Mouse (Mus musculus) A20 (cell line): ENCODE data around the gene Fbxl5.

Source experiments
- DNase-seq: peaks from one replicate; pipeline ENCODE4 v3.0.0-alpha.2; 2011; ENCODE audit warnings: low read depth, low spot score

Fbxl5 gene

DNA sequence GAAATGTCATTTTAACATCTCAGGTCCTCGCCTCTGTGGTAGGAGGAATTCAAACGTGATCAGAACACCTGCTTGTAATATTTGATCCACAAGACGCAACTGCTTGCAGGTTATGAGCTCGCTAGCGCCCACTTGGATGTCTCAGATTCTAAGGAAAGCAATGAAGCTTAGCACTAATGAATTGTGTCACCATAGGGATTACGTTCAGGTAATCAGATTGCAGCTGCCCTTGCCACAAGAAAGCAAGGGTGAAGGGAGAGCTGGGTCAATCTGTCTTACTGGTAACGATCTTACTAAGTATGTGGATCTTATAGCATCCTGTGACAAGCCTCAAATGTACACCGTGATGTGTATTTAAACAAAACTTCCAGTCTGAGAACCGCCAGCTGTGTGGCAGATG, 5.9 kb upstream of the Fbxl5 start:
- no peak for DNase-seq

DNA sequence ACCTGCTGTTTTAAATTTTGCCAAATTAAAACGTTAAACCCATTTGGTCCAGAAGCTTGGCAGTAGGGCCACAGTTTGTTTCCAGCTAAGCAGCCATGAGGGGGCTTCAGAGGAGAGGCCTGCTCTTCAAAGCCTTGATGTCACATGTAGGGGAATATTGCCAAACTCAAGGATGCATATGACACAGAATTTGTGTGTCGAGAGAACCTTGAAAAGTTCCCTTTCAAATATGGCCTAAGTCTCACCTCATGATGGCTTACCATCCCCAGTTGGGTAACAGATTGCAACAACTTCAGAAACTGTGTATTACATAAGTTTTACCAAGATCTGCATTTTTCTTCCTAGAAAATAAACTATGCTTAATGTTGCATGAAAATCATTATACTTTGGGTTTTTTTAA, 5.4 kb upstream of the Fbxl5 start:
- no peak for DNase-seq

DNA sequence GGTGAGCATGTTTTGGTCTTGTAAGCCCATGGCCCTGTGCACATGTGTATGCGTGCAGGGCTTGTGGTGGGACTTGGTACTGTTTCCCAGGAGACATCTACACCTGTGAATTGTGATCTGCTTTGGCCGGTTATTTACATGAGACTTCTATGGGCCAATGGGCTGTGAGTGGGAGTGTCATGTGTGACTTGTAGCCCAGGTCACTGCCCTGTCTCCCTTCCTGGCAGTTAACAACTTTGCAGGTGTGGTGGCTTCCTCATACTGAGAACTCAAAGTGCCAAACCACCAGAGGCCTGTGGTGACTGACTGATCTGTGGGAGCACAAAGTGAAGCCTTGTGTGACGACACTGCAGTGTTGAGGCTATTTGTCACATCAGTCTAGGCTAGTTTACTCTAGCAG, 3.1 kb upstream of the Fbxl5 start:
- DNase-seq, result peak; percentile 81

DNA sequence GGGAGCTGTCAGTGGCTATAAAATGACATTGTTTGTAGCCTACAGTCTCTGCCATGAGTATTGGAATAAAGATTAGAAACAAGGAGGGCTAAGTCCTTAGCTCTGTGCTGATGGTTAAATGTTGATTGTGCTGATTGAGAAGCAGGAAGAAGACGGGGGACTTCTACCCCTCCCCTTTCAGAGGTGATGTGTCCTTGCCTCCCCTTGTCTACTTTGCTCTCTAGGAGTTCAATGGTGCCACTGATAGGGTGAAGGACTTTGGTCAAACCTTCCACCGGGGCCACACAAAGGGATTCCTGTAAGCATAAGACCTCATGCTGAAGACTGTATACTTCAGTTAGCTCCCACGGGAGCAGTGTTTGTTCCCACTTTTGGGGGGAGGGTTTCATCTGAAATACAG, 1.4 kb upstream of the Fbxl5 start:
- DNase-seq, result no peak

DNA sequence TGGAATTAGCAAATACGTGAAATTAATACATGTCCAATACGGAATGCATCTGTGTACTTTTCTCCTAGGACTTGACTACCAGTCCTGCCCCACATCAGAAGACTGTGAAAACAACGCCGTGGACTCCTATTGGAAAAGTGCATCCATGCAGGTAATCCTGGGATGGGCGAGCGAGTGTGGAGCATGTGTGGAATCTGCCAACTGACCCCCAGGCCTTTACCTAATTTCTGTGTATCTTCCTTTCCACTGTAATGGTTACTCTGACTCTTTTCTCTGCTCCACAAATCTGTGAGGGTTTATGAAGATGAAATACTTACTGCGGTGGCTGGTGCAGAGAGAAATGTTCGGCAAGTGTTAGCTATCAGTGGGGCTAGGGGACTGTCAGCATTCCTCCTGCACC, 761 bp upstream of the Fbxl5 start:
- DNase-seq, result no peak

DNA sequence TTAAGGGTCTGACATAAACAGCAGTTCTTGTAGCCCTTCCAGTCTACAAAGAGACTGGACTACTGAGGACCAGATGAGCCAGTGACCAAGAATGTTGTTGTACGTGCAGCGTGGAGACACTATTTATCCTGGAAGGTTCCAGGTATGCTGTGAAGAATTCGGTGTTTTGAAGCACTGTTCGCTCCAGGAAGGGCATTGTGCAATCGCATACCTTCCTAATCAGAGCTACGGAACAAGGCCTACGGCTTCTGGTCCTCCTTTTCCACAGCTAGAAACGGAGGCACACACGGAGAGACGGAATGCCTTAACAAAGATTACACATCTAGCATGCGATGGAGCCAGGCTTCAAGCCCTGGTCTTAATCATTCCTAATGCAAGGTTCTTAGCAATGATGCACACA, 653 bp downstream of the Fbxl5 start:
- no peak for DNase-seq

DNA sequence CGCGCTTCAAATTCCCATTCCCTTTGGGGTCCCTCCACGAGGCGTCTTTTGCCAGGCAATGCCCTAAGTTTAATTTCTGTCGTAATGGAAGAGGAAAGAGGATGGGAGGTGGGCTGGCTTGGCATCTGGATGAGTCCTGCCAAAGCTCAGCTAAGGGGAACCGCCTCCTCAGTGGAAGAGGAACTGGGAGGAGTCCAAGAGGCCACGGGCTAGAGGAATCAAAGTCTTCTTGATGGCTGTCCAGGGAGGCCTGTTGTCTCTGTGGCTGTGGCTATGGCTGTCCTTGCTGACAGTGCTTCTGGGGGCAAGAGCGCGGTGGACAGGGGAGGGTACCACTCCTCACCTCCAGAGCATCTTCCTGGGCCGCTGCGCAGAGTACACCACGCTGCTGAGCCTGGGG, 2.7 kb downstream of the Fbxl5 start, which contains the start of gene Bst1:
Bst1 (plus strand) TSS at position 191 of the 400 bp plus-strand sequence.
- no peak for DNase-seq

DNA sequence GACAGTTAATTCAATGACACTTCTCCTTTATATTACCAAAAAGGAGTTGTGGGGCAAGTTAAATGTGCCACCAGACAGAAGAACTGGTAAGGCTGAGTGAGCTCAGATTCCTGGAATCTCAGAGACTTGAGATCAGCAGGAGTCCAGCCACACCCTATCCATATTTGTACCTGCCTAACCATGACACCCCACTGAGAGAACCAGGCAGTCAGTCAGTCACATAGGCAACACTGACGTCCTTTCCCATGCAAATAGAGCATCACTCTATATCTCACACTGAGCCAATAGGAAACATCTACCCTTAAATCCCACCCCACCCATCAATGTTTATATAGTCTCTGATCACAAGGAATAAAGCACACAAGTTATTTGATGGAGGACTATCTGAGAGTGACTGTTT, 5.7 kb downstream of the Fbxl5 start:
- DNase-seq, result no peak

DNA sequence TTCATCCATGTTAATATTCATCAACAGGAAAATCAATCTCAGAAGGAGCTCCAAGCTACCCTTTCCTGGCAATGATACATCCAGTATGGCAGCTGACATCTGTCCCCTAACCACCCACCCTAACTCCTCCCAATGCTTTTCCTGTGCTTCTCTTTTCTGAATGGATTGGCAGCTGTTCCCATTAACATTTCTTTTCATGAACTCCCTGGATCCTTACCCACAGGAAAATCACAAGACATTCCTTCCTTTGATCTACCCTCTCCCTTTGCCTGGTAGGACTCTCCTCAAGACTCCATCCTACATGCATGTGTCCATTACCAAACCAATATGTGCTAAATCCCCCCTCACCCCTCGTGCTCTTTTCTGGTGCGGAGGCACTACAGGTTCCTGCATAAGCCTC, 6.9 kb downstream of the Fbxl5 start:
- no peak for DNase-seq

DNA sequence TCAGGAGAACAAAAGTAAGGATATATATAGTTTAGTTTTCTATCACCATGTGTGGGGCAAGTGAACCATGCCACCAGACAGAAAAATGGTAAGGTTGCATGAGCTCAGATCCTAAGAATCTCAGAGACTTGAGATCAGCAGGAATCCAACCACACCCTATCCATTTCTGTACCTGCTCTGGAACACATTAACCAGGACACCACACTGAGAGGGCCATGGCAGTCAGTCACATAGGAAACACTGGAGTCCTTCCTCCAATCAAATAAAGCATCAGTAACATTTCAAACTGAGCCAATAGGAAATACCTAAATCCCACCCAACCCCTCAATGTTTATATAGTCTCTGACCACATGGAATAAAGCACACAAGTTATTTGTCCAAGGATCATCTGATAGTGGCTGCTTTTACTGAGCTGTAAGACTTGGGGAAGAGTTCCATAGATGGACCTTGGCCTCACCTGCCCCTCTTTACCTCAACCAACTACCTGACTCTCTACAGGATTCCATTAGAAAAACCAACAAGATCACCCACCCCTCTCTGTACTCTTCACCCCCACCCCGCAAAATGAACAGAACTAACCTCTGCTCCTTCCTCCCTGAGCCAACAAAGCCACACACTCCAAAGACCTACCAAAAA, 10.9 kb downstream of the Fbxl5 start:
- DNase-seq, result no peak

DNA sequence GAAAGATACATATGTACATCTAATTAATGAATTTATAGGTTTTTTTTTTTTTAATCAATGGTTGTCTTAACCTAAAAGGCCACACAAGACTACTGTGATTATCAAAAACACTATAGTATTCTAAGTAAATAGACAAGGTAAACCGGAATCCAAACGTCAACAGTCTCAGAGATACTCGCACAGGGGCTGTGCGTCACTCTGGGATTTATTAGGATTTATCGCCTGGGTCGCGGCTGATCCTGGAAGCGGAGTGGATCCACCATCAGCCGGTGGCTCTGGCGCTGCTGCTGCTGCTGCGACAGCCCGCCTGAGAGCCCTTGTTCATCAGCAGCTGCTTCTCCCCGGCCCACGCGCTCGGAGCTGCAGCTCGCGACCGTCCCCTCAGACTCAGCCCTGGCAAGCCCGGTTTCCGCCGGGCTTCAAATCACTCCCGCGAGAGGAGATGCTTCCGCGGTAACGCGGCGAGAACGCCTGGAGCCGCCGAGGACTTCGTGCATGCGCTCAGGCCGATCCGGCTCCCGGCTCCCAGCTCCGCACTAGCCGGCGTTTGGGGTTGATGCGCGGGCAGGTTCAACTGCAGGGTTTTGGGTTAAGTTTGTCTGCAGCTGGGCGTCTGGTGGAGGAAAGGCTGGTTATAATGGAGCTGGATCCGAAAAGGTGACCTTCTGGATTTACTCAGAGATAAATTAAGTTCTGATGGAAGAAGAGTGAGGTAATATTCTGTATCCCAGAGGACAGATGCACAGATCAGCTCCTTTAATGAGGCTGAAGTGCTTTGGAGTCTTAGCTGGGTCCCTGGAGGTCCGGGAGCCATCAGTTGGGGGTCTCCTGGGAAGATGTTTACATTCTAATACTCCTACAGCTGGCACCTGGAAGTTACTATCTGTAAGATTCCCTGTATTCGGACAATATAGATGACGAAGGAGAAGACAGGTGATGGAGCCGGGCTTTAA, 13.4 kb downstream of the Fbxl5 start:
- DNase-seq, result no peak

DNA sequence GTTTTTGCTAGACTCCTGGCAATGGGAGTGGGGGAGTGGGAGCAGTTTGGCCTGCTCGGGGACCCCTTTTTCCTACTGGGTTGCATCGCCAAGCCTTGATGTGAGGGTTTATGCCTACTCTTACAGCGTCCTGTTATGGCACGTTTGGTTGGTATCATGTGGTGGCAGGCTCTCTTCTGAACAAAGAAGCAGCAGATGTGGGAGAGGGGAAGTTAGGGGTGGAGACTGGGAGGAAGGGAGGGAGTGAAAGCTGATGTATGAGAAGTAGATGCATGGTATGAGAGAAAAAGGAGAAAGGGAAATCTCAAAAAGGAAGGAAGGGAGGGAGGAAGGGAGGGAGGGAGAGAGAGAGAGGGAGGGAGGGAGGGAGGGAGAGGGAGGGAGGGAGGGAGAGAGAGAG, 14.5 kb downstream of the Fbxl5 start:
- no peak for DNase-seq

DNA sequence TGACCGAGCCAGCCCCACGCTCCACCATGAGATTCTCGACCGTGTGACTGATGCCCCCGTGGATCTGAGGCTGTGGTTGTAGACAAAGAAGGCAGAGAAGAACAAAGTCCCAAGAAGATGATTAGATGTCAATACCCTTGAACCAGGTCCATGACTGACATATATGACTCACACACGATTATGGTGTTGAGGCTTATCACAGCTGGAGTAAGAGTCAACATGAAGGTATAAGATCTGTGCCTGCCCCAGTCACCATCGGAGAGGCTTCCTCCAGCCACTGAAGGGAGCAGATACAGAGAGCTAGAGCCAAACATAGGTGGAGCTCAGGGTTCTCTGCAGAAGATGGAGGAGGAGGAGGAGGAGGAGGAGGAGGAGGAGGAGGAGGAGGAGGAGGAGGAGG, 15.1 kb downstream of the Fbxl5 start:
- no peak for DNase-seq

DNA sequence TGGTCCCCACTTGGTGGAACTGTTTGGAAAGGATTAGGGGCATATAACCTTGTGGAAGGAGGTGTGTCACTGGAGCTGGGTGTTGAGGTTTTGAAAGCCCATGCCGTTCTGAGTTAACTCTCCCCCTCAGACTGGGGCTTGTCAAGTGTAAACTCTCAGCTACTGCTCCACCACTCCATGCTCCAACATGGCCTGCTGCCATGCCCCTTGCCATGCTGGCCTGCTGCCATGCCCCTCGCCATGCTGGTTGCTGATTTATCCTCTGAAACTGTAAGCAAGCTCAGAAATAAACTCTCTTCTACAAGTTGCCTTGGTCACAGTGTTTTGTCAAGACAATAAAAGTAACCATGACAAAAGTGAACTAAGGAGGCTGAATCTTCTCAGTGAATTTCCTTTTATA, 16.0 kb downstream of the Fbxl5 start:
- no peak for DNase-seq

DNA sequence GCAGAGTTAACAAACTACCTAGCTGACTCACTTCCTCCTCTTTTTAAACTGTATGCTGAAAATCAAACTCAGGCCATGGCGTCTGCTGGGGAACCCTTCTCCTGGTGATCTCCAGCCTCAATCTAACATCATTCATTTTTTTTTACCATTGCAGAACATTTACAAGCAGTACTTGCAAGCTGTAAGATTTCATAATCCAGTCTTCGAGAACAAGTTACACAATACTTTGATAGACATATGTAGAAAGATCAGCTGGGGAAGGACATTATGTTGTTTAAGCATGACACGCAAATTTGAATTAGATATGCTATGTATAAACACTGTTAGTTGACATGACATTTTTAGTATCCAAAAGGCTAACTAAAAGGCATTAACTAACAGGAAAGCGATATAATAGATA, 19.6 kb downstream of the Fbxl5 start:
- no peak for DNase-seq

DNA sequence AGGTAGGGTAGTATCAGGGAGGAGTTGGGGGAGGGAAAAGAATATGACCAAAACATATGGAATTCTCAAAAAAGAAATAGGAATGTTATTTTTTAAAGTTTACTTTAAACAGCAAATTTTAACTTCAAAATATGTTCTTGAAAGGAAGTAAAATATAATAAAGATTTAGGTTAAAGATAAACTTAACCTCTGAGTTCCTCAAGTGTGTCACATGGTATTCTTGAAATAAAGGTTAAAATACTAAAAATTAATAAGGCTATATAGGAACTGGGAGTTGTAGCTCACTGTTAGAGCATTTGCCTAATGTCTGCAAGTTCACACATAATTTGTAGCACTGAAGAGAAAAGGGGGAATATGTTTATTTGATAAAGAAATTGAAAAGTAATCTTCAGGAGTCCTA, 20.2 kb downstream of the Fbxl5 start:
- DNase-seq, result no peak

DNA sequence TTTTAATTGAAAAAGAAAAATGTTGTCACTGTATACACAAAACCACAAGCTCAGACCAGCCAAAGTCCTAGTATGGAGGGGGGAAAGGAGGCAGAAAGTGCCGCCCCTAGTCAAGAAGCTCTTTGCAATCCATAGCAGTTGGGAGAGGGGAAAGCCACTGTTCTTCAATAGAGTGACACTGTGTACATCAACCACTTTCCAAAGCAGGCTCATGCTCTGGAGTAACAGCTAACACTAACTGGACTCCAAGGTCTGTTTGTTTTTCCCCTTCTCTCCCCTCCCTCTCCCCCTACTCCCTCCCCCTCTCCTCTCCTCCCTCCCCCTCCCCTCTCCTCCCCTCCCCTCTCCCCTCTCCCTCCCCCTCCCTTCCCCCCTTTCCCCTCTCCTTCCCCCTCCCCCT, 20.7 kb downstream of the Fbxl5 start:
- DNase-seq, result no peak

DNA sequence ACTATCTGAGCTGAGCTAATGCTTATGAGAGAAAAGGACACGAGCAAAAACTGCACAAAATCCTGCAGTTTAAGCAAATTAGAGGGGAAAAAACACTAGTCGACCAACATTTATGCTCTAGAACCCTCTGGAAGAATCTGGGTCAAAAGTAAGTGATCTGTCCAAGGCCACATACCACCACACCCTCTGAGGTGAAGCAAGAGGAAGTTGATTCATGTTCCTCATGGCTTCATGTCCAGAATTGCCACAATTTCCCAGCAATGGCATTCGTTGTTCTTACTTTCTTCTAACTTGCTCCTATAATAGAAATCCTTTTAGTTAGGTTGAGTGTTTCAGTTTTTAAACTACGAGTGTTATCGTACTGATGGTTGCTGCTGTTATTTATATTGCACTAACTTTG, 21.9 kb downstream of the Fbxl5 start:
- DNase-seq, result no peak

DNA sequence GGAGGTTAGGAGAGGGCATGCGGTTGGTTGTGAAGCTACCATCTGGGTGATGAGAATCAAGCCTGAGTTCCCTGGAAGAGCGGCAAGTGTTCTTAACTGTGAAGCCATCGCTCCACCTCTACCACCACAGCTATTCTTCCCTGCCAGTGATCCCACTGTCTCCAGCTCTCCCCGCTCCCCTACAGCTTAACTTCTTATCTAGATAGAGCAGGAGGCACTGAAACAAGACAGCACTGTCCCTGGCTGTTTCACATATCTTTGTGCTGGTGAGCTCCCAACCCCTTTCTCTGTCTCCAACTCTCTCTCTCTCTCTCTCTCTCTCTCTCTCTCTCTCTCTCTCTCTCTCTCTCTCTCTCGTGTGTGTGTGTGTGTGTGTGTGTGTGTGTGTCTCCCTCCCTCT, 29.1 kb downstream of the Fbxl5 start:
- no peak for DNase-seq

DNA sequence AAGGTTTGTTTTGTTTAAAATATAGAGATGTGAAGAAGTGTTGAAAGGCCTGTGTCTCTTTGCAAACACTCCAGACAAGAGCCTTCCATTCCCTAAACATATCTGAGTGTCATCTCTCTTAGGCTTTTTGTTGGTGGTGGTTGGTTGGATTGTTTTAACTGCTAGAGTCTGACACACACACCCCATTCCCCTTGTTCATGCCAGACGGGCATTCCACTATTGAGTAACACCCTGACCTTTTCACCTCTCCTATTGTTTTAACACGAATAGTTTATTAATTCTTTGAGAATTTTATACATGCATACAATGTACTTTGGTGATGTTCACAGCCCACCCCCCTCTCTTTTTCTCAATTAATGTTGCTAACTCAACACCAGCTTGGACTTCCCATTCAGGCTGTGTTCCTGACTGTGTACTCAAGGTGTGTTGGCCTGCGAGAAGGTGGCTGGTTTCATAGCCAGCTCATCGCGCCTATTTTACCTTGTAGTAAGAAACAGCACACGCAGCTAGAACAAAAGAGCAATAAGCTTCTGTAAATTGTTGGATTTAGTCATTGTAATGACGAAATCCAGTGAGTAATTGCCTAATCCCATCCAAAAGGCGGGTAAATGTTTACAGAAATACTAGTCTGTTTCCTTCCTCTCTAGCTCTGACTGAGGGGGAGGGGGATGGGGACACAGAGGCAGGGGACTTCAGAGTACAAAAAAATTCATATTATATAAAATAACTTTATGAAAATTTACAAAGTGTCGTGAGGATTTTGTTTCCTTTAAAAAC, 33.3 kb downstream of the Fbxl5 start:
- DNase-seq, result no peak

DNA sequence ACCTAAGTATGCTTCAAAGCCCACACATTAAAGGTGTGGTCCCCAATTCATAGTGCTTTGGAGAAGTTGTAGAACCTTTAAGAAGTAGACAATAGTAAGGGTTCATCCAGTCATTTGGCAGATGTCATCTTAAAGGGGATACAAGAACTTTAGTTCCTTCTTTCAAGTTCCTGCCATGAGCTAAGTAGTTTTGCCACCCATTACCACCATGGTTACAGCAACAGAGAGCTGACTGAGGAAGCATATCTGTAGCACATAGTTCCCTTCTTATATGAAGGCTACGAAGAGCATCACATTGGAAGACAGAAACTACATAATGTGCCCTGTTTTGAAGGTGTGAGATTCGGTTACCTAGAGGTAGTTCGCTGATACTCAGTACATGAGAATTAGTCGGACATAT, 34.8 kb downstream of the Fbxl5 start:
- no peak for DNase-seq

DNA sequence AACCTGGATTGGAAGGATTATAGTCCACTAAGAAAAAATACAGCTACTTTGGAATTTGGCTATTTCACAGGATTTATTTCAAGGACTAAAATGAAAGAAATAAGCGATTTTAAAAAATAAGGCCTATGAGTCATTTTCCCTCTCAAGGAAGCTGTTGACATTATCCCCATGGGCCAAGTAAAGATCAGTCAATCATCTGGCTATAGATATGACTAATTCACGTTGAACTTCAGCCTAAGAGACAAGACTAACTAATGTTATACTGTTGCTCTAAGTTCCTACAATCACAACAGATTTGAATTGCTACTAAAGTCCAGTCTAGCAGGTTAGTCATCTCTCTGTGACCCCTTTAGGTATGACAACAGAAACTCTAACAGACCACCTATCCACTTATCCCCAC, 37.4 kb downstream of the Fbxl5 start:
- no peak for DNase-seq
